Mouse (Mus musculus): ENCODE measurements around the gene Klhl24.

Gene Klhl24

GRCm38 (mm10) chr16:20151991-20152390, 54.6 kb downstream of the Klhl24 start:
- no peak for DNase-seq

GRCm38 (mm10) chr16:20153742-20154141, 56.4 kb downstream of the Klhl24 start:
- no peak for DNase-seq

GRCm38 (mm10) chr16:20160130-20160529, 62.8 kb downstream of the Klhl24 start:
- DNase-seq: no peak

GRCm38 (mm10) chr16:20169071-20169470, 71.7 kb downstream of the Klhl24 start:
- no peak for DNase-seq

- DNase-seq: no peak
Measured at GRCm38 (mm10) chr16:20169471-20170106, 72.2 kb downstream of the Klhl24 start.

Data from cerebellum, adult 11 months (tissue).